Mouse (Mus musculus) liver, postnatal 0 days (tissue): ENCODE data around the gene Gm765. TPM values are rescaled to one million over a fixed set of nuclear protein-coding genes. Genes with fewer than 3 reads are reported as not detected.

ENCODE experiments used
- ATAC-seq: fragments of 200-750 bp; cut with Nextera tagmentation; 2 replicates; pipeline ENCODE4 v1.8.0; 2017; ENCODE audit warnings: mild to moderate bottlenecking, moderate library complexity
- DNase-seq: peaks from one replicate; pipeline ENCODE4 v3.0.0-alpha.2; 2016
- H3K27ac ChIP-seq: fragments of 300-500 bp; sonication (generic); 2 replicates; pipeline ENCODE4 v1.5.1; 2014; ENCODE audit warnings: antibody characterized with exemption, moderate library complexity, mild to moderate bottlenecking, low read depth
- H3K27me3 ChIP-seq: fragments of 300-500 bp; sonication (generic); 2 replicates; pipeline ENCODE4 v1.6.1; 2014; ENCODE audit warnings: low read length, control low read depth, mixed read lengths; ENCODE audit not compliant: insufficient read depth
- H3K36me3 ChIP-seq: fragments of 300-500 bp; sonication (generic); replicated peaks from 2 replicates; pipeline ENCODE4 v1.6.1; 2014; ENCODE audit warnings: mild to moderate bottlenecking, control low read depth, low read length, moderate library complexity, mixed read lengths; ENCODE audit not compliant: insufficient read depth
- H3K4me1 ChIP-seq: fragments of 300-500 bp; sonication (generic); 2 replicates; pipeline ENCODE4 v1.6.1; 2014; ENCODE audit warnings: antibody characterized with exemption, mild to moderate bottlenecking, control low read depth; ENCODE audit not compliant: insufficient read depth
- H3K4me2 ChIP-seq: fragments of 300-500 bp; sonication (generic); 2 replicates; pipeline ENCODE4 v1.6.1; 2014; ENCODE audit warnings: low read depth, mild to moderate bottlenecking, low read length, moderate library complexity, mixed read lengths
- H3K4me3 ChIP-seq: fragments of 300-500 bp; sonication (generic); 2 replicates; pipeline ENCODE4 v1.5.1; 2014; ENCODE audit warnings: low read depth, low read length
- H3K9ac ChIP-seq: fragments of 300-500 bp; sonication (generic); replicated peaks from 2 replicates; pipeline ENCODE4 v1.6.1; 2014; ENCODE audit warnings: mild to moderate bottlenecking, moderate library complexity
- H3K9me3 ChIP-seq: fragments of 300-500 bp; sonication (generic); 2 replicates; pipeline ENCODE4 v1.6.1; 2016; ENCODE audit warnings: mild to moderate bottlenecking, control low read depth, low read length, mixed read lengths
- CTCF ChIP-seq: sonication (generic); IDR thresholded peaks from 2 replicates; pipeline ENCODE4 v1.5.1; 2016; ENCODE audit warnings: antibody characterized with exemption, low read depth
- EP300 ChIP-seq: IDR thresholded peaks from 2 replicates; pipeline ENCODE4 v1.6.1; 2016; ENCODE audit warnings: antibody characterized with exemption, low read depth, mild to moderate bottlenecking
- WGBS: fragments of 180-500 bp; shearing (Covaris S2); extraction: QIAGEN DNeasy Blood & Tissue Kit; methylation state at CpG from one replicate; pipeline ENCODE4 v1.1.7; 2014; ENCODE audit not compliant: insufficient replicate concordance; 5-methylcytosine and 5-hydroxymethylcytosine counted together
- polyA plus RNA-seq: library from polyadenylated mRNA; unstranded; fragments of >200 nt; fragmentation: Nextera tagmentation; extraction: Ambion mirVana; gene quantifications from 2 replicates; pipeline ENCODE4 v1.2.1, GENCODE M21; 2015

Gm765 gene
- polyA plus RNA-seq, 1 experiment from 2014 or later: 0.41 TPM

GRCm38 (mm10) chr6:98198706-98199105, 143.8 kb downstream of the Gm765 start:
- no peak overlapping the region for H3K4me2 ChIP-seq

GRCm38 (mm10) chr6:98190745-98191442, 151.7 kb downstream of the Gm765 start:
- Histone ChIP-seq H3K4me1 (no peaks in the 10 kb centered on the region), H3K27me3 (no peaks in the 10 kb centered on the region), H3K4me3 (no peak overlapping the region), H3K9ac (no peak overlapping the region), H3K4me2 (no peak overlapping the region), H3K36me3 (no peaks in the 10 kb centered on the region), H3K27ac (no peak overlapping the region), H3K9me3 (no peaks in the 10 kb centered on the region)
- ATAC-seq (no peak), DNase-seq (no peak)
- 71% methylated on average over 8 of the region's 8 CpGs for WGBS
- TF ChIP-seq CTCF (no peak), EP300 (no peak)

More at GRCm38 (mm10) chr6:98198706-98199105, 143.8 kb downstream of the Gm765 start:
- no peak for TF ChIP-seq CTCF
- no peak for TF ChIP-seq EP300
- Histone ChIP-seq H3K4me1 (no peaks in the 10 kb centered on the region), H3K27ac (no peak overlapping the region), H3K9me3 (no peaks in the 10 kb centered on the region), H3K4me3 (no peak overlapping the region), H3K27me3 (no peaks in the 10 kb centered on the region), H3K36me3 (no peaks in the 10 kb centered on the region), H3K9ac (no peak overlapping the region)
- ATAC-seq (no peak), DNase-seq (peak; percentile 19)
- WGBS: 77% methylated on average over 2 of the region's 2 CpGs
